Mouse (Mus musculus): ENCODE measurements around the gene Gm5152.
"Not testable (repeated sequence)": the region's sequence is repeated elsewhere in the genome, so short reads cannot be mapped to it uniquely, and the experiment has no call there.

Gene Gm5152

GRCm38 (mm10) chr5:10246426-10246825, at the start of gene Gm5152:
Gene Gm5152 (minus strand): TSS chr5:10246526.
- not testable (repeated sequence) for DNase-seq (ENCODE audit: low spot score in 2 of 2)

- not testable (repeated sequence) for DNase-seq (ENCODE audit: low spot score in 2 of 2)
These were observed 8.4 kb upstream of the Gm5152 start for GRCm38 (mm10) chr5:10254768-10255167.

- DNase-seq (ENCODE audit: low spot score in 2 of 2), result not testable (repeated sequence)
These were observed 556 bp downstream of the Gm5152 start for GRCm38 (mm10) chr5:10245770-10246169.

- DNase-seq (ENCODE audit: low spot score in 2 of 2), result not testable (repeated sequence)
These were observed 5.9 kb downstream of the Gm5152 start for GRCm38 (mm10) chr5:10240436-10240835.

GRCm38 (mm10) chr5:10220317-10220716, 26.0 kb downstream of the Gm5152 start:
- DNase-seq (ENCODE audit: low spot score in 2 of 2), result no peak

- DNase-seq (ENCODE audit: low spot score in 2 of 2), result no peak
These were observed 43.3 kb downstream of the Gm5152 start for GRCm38 (mm10) chr5:10203067-10203466.

GRCm38 (mm10) chr5:10196880-10197279, 49.4 kb downstream of the Gm5152 start:
- no peak for DNase-seq (ENCODE audit: low spot score in 2 of 2)

Data from natural killer cell, adult 2 months (primary cell).